Mouse (Mus musculus): Measurements from ENCODE around the gene Ino80e.

The Ino80e gene

DNA sequence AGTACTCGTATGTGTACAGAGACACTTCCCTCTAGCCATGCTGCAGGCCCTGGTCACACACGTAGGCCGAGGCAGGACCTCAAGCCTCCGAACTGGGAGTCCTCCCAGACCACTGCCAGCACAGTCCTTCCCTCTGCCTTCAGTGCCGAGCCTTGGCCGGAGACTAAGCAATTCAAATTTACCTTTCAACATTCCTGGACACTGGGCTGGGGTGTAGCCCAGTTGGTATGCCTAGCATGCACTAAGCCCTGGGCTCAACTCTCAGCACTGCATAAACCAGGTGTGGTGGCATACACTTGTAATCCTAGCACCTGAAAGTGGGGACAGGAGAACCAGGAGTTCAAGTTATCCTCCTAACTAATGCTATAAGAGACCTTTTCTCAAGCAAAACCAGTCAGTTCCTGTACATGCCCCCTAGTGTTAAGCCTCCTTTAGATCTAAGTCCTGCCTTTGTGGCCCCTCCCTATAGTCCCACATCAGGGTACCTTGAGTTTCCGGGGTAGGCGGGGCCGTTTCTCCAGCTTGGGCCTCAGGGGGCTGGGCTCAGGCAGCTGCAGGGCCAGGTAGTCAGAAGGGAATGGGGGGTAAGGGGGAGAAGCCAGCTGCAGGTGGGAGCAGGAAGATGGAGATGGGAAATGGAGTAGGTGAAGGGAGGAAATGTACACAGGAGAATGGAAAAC, 5.3 kb downstream of the Ino80e start:
- DNase-seq (ENCODE audit: low read depth, low spot score) = peak; percentile 36

- no peak for DNase-seq (ENCODE audit: low read depth, low spot score)
These were observed 6.5 kb downstream of the Ino80e start for GRCm38 (mm10) chr7:126855641-126856040.

- DNase-seq (ENCODE audit: low read depth, low spot score) = no peak
These were observed 8.7 kb downstream of the Ino80e start for GRCm38 (mm10) chr7:126853454-126853853.

DNA sequence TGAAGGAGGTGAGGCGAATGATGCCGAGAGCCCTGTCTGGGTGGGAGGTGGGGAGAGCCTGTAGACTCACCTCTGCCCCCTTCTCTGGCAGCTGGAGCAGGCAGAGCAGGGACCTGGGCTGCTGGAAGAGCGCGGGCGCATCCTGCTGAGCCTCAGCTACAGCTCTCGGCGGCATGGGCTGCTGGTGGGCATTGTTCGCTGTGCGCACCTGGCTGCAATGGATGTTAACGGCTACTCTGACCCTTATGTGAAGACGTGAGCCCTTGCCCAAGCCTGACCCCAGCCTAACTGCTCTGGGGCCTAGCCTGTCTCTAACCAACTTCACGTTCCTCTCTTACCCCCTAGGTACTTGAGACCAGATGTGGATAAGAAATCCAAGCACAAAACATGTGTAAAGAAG, 11.0 kb downstream of the Ino80e start:
- DNase-seq (ENCODE audit: low read depth, low spot score) = no peak

- DNase-seq (ENCODE audit: low read depth, low spot score) = no peak
These were observed 12.0 kb downstream of the Ino80e start for GRCm38 (mm10) chr7:126850161-126850560.

DNA sequence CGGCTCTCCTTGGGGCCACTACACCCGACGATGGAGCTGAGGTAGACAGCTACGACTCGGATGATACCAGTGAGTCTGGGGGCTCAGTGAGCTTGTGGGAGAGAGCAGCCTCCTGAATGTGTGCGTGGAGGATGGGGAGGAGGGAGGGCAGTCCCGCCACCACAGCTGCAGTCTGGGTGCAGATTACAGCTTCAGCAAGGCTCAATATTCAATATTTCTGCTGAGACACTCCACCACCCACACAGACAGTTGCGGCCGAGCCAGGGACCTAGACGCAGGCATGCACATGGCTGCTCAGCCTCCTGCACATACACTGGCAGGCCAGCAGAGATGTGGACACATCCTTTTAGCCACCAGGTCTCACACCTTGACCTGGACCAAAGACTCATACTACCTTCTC, 13.4 kb downstream of the Ino80e start:
- DNase-seq (ENCODE audit: low read depth, low spot score) = no peak

- no peak for DNase-seq (ENCODE audit: low read depth, low spot score)
These were observed 14.5 kb downstream of the Ino80e start for GRCm38 (mm10) chr7:126847421-126848398.

DNA sequence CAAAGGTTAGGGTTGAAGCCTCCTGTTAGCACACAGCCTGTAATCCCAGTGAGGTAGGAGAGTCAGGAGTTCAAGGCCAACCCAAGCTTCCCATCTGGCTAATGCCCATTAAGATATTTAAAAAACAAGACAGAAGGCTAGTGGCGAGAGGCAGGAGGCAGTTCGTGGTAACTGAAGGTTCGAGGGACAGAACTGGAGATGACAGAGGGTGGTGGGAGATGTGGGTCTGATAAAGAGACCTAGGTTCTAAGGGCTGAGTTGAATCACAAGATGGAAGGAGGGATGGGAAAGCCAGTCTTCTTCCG, 15.1 kb downstream of the Ino80e start, which contains the start of gene Doc2a:
Gene Doc2a, plus strand, starts transcription at position 301 of the 305 bp plus-strand sequence.
- DNase-seq (ENCODE audit: low read depth, low spot score) = no peak

GRCm38 (mm10) chr7:126845516-126845915, 16.7 kb downstream of the Ino80e start:
- no peak for DNase-seq (ENCODE audit: low read depth, low spot score)

DNA sequence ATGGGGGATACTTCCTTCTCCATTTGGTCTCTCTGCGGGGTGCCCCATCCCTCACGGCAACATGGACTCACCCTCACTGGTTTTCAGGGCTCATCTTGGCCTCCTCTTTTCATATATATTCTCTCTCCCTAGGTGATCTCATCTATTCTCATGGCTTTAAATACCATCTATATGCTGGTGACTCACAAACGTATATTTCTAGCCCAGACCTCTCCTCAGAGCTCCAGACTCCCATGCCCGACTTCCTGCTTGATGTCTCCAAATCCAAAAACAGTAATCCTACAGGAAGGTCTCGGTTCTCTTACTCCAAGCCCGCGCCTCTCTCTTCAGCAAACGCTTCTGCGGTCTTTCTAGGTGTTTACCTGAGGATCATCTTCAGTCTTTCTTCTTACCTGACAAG, 18.9 kb downstream of the Ino80e start:
- no peak for DNase-seq (ENCODE audit: low read depth, low spot score)

GRCm38 (mm10) chr7:126833294-126833693, 28.9 kb downstream of the Ino80e start:
- no peak for DNase-seq (ENCODE audit: low read depth, low spot score)

GRCm38 (mm10) chr7:126832036-126832598, 30.1 kb downstream of the Ino80e start:
- DNase-seq (ENCODE audit: low read depth, low spot score) = peak; percentile 91

- no peak for DNase-seq (ENCODE audit: low read depth, low spot score)
These were observed 30.6 kb downstream of the Ino80e start, which contains the start of gene 4930451I11Rik for GRCm38 (mm10) chr7:126831539-126831938. TSS of gene 4930451I11Rik (minus strand) at chr7:126831639.

DNA sequence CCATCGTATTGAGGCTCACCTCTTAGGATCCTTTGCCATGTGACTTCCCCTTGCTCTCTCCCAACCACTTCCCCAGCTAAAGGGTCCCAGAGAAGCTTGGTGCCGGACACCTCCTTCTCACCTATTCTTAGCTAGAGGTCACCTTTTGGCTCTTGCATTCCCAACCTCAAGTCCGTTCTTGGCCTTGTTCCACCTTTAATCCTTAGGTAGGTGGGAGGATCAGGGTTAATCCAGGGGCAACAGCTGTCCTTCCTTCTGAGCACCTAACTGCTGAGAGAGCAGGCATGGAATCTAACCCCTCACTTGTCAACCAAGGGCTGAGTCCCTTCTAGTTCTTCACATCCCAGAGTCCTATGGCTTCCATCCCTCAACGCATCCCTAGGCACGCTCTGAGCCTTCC, 36.2 kb downstream of the Ino80e start:
- no peak for DNase-seq (ENCODE audit: low read depth, low spot score)

DNA sequence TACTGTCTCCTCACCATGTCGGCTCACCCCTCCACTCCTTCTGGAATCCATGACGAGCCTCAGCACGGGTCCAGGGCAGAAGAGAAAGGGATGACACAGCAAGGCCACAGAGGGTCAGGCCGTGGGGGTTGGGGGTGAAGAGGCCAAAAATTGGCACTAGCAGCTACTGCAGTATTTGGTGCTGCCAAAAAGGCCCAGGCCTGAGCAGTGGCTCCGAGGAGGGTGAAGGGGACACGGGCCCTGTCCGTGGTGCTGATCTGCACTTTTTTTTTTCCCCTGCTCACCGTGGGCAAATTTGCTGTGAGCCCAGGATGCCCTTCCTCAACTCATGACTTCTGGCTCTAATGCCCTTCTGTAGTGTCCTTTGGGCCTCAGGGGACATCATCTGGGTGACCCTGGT, 36.8 kb downstream of the Ino80e start:
- DNase-seq (ENCODE audit: low read depth, low spot score) = peak; percentile 32

GRCm38 (mm10) chr7:126823940-126824339, 38.2 kb downstream of the Ino80e start:
- DNase-seq (ENCODE audit: low read depth, low spot score) = no peak

DNA sequence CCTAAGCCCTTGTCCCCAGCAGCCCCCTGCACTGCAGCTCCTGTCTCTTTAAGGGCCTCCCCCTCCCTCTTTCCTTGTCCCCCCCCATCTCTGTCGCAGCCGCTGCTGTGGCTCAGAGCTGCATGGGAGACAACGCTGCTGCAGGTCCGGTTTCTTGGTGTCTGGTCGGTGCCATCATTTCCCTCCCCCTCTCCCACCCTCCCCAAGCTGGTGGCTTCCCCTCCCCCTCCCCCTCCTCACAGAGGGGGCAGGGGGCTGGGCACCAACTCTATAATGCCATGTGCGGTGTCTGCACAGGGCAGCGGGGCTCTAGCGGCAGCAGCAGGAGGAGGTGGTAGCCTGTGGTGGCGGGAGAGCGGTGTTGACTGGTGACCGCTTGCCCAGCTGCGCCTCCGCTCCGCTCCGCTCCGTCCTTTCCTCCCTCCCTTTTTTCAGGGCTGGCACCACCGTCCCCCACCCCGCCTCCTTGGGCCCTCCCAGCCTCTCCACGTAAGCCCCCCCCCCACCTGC, 38.9 kb downstream of the Ino80e start:
- no peak for DNase-seq (ENCODE audit: low read depth, low spot score)

DNA sequence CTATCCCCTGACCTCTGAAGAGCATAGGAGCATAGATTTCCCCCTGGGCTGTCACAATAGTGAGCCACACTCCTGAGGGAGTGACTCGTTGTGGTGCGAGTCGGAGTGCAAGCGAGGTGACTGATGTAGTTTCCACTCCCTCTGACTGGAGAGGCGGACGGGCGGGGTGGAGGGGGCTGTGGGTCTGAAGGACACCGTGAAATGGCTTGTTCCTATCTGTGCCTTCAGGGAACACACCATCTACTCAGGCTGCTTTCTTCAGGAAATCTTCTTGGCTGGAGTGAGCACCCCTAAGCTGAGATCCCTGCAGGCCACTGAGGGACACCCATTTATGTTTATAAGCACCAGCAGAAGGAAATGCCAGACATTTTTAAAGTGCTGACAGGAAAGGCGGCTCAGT, 39.4 kb downstream of the Ino80e start:
- no peak for DNase-seq (ENCODE audit: low read depth, low spot score)

GRCm38 (mm10) chr7:126821835-126822511, 40.2 kb downstream of the Ino80e start:
- peak; percentile 87 for DNase-seq (ENCODE audit: low read depth, low spot score)

DNA sequence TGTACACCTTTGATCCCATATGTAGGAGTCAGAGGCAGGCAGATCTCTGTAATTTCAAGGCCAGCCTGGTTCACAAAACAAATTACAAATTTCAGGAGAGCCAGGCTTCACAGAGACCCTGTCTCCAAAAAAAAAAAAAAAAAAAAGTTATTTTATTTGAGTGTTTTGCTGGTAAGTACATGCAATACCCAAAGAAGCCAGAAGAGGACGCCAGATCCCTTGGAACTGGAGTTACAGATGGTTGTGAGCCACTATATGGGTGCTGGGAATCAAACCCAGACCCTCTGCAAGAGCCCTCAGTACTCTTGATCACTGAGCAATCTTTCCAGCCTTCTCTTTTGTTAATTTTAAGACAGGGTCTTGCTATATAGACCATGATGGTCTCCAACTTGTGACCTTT, 43.4 kb downstream of the Ino80e start:
- no peak for DNase-seq (ENCODE audit: low read depth, low spot score)

DNA sequence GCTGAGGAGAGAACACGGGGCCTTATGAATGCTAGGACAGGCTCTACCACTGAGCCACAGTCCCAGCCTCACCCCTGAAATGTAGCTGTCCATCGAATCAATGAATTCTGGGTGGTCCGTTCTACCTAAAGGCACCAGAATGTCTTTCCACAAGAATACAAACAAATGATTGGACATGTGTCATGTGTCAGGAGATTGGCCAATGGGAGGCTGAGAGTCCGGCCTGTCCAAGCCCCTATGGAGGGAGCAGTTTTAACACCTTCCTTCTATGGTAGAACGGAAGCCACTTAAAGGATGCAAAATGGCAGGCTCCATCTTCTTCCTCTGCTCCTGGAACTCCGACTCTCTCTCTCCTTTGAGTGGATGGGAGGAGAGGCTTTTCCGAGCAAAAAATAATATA, 44.6 kb downstream of the Ino80e start:
- no peak for DNase-seq (ENCODE audit: low read depth, low spot score)

DNA sequence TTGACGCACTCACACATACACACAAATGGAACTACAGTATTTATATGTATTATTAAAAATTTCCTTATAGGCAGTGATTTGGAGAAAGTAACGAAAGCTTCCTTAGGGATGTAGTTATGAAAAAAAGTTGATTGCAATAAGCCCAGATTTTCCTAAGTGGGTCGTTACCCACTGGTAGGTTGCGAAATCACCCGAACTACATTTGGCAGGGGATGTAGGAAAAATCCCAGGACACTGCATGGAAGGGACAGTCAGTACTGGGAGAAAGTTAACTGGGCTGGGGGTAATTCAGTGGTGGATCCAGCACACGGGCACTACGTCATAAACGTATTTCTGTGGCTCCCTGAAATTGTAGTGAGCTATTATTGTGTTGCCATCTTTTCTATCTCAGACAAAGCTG, 45.7 kb downstream of the Ino80e start:
- DNase-seq (ENCODE audit: low read depth, low spot score) = no peak
